Mouse (Mus musculus): Measurements from ENCODE around the gene Gm30191. TPM values are rescaled to one million over a fixed set of nuclear protein-coding genes. Genes with fewer than 3 reads are reported as not detected.

Gm30191 gene
- 0.16 TPM in 1 of 2 replicates, not detected in the other for polyA plus RNA-seq (2012; rRNA removed)

DNA sequence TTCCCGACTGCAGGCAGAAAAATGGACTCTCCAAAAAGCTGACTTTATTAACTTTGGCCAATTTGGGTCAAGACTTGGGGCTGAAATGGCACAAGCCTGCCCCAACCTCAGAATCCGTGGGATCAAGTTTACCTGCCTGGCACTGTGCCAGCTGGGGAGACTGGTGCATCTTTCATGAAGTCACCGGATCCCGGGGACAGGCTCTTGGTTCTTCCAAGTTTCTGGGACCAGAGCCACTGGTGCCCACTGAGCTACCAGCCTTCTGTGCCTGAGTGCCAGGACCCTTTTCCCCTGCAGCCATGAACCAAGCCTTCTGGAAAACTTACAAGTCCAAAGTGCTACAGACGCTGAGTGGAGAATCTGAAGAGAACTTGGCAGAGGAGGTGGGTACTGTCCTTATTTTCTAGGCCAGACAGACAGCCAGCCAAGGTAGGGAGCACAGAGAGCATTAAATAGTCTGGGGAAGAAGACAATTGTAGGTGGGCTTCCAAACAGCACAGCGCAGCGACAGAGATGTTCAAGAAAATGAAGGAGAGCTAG lies at the start of gene Gm30191:
Gene Gm30191, plus strand, starts transcription at position 217 of the 540 bp plus-strand sequence.

DNA sequence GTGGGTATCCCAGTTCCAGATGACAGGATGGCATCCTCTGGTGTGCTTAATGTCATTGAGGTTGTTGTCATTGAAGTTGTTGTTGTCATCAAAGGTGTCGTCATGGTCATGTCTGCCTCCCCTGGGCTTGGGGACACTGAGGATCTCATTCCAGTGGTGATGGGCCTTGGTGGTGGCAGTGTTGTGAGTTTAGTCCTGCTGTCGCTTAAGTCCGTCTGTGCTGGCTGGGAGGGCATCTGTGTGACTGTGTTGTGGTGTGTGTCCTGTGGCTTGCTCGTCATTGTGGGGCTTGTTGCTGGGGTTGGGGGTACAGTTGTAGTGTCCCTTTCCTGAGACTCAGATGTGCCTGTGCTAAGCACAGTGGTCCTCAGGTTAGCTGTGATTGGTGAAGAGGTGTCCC lies 43.8 kb upstream of the Gm30191 start, which contains the start of gene Gm7534:
Gene Gm7534, minus strand, starts transcription at position 101 of the 400 bp plus-strand sequence.

DNA sequence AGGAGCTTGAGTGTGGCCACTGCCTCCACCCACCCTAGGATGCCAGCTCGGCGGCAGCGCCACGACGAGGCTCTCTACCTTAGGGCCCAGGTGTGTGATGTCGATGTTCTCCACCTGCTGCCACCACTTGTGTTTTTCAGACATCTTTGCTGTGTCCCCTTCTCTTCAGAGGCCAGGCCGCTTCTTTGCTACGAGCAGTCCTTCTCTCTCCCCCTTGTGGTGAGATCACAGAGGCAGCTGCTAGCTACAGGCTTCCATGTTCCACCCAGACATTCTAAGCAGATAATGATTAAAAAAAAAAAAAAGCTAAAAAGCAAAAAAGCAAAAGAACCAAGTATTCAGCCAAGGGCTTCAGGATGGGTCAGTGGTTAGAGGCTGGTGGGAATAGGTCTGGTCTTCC lies 19.5 kb upstream of the Gm30191 start, which contains the start of gene Catsper4:
Gene Catsper4, minus strand, starts transcription at position 190 of the 400 bp plus-strand sequence.

DNA sequence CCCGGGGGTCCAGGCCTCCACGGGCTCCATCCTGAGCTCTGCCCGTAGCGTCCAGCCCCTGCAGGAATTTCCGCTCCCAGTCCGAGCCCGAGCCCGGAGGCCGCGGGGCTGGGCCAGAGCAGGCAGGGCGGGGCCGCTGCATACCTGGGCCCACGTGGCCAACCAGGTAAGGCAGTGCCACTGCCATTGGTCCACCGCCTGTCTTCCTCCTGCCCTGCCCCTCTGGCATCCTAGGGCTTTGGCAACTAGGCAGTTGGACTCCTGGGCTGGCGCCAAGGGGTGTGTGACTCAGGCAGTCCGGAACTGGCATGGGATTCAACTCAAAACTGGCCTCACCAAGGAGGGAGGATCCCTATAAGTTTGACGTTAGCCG lies 8.5 kb upstream of the Gm30191 start, which contains the start of gene Cnksr1:
Gene Cnksr1, minus strand, starts transcription at position 121 of the 373 bp plus-strand sequence.

DNA sequence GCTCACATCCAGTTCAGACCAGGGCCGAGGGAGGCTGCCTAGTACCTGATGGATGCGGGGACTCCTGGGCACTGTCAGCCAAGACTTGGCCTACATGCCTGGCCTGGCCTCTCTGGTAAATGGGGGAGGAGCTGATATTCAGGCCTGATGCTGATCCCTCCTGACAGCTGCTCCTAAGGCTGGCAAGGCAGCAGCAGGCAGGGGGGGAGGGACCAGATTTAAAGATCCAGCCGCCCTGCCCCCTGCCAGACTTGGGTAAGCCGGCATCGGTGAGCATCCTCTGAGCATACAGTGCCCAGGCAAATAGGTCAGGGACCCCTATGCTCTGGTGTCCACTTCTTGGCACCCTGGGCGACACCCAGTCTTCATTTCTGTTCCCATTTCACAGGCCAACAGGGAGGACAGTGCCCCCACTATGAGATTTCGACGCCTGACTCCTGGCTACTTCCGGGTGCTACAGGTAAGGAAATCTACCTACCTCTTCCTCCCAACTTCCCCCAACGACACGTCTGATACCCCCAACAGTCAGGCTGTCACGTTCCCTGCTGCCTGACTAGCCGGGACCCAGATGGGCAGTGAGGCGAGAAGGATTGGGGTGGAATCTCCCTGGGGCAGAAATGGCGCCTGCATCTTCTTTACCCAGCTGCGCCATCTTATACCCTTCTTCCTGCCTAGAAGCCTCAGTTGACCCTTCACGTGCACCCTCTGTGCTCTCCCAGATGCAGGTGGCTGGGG lies 3.1 kb upstream of the Gm30191 start, which contains the start of gene E130218I03Rik:
Gene E130218I03Rik, plus strand, starts transcription at position 147 of the 735 bp plus-strand sequence.

DNA sequence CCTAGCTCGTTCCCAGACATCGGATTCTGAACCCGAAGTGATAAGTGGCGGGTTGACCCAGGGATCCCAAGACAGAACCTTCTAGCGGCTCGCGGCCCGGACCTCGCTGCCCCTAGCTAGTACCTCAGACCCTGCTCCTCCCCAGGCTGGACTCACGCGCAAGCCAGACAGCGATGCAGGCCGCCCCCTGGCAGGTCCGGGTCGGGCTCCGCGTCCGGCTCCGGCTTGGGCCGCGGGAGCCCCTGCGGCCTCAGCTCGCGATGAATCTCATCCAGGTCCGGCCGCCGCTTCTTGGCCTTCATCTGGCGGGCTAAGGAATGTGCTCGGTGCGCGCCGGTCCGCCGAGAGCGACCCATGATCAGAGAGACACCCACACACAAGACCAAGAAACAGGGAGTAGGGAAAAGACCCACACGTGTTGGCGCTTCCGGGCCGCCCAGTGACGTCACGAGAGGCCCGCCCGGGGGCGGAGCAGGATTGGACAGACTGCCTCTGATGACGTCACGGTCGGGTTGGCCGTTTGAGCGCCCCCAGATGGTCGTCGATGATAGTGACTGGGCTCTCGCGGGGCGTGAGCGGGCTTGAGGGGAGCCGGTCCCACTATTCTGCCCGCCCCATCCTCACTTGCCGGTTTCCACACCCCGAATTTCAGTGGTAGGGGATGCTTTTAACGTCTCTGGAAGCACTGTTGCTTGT lies 1.4 kb upstream of the Gm30191 start, which contains the start of gene Zfp593:
Gene Zfp593, minus strand, starts transcription at position 445 of the 696 bp plus-strand sequence.

DNA sequence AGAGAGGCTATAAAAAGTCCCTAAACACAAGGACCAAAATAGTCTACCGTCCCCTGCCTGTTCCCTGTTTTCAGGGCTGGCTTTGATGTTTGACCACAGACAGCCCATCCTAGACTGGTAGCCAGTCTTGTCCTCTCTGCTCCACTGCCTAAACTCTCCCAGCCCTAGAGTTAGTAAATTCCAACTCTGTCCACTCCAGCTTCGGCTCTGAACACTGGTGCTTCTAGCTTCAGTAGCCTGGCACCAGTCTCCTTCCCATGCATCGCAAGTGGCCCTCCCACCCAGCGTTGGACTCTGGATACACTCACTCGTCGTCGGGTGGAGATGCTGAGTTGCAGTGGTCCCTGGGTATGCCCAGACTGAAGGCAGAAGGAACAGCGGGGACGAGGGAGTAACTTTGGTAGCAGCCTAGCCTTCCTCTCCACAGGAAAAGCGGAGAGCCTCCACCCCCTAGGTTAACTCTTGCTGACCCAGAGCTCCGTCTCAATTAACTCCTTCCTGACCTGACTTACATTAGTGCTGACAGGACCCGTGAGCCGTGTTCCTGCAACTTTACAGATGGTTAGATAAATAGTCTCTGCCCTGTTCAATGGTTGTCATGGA lies 7.1 kb downstream of the Gm30191 start, which contains the start of gene Grrp1:
Gene Grrp1, minus strand, starts transcription at position 385 of the 603 bp plus-strand sequence.

DNA sequence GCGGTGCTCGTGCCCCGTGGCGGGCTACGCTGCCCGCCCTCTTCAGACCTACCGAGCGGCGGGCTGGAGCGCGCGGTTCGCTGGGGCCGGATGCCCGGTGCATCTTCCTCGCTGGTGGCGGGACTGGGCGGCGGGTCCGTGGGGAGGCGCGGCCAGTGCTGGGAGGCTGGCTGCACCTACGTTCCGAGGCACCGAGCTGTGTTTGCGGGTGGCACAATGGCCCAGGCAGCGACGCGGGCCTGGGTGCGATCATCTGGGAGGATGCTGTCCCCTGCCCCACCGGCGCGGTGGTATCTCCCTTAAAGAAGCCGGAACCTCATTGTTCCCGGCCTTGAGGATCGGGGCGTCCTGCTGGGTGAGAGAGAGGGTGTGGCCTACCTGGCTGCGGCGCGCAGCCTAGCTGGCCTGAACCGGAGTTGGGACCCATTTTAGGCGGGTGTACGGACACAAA lies 40.9 kb downstream of the Gm30191 start, which contains the start of gene Pdik1l:
Gene Pdik1l, minus strand, starts transcription at position 321 of the 451 bp plus-strand sequence.

Other genes with a start within 250 kb of the Gm30191 start
- 48.2 and 49.5 TPM in 2 replicates for gene Dhdds, start 246.0 kb upstream of the Gm30191 start, polyA plus RNA-seq (2012; rRNA removed)
- gene Lin28a, start 228.1 kb upstream of the Gm30191 start, polyA plus RNA-seq (2012; rRNA removed), result 0.32 and 0.36 TPM in 2 replicates
- 0.04 TPM in 1 of 2 replicates, not detected in the other for gene Zfp683, start 193.1 kb upstream of the Gm30191 start, polyA plus RNA-seq (2012; rRNA removed)
- 1.2 and 2.1 TPM in 2 replicates for gene Crybg2, start 186.1 kb upstream of the Gm30191 start, polyA plus RNA-seq (2012; rRNA removed)
- gene Cd52, start 151.9 kb upstream of the Gm30191 start, polyA plus RNA-seq (2012; rRNA removed), result 7.7 and 8.2 TPM in 2 replicates
- 23.9 and 27.0 TPM in 2 replicates for gene Ubxn11, start 144.4 kb upstream of the Gm30191 start, polyA plus RNA-seq (2012; rRNA removed)
- 205 and 259 TPM in 2 replicates for gene Sh3bgrl3, start 118.1 kb upstream of the Gm30191 start, polyA plus RNA-seq (2012; rRNA removed)
- gene Cep85, start 59.8 kb upstream of the Gm30191 start, polyA plus RNA-seq (2012; rRNA removed), result 28.7 and 29.6 TPM in 2 replicates
- gene Gm7534, start 43.9 kb upstream of the Gm30191 start, polyA plus RNA-seq (2012; rRNA removed), result not detected in 2 replicates
- gene Catsper4, start 19.6 kb upstream of the Gm30191 start, polyA plus RNA-seq (2012; rRNA removed), result 0.16 and 0.18 TPM in 2 replicates
- gene Cnksr1, start 8.5 kb upstream of the Gm30191 start, polyA plus RNA-seq (2012; rRNA removed), result 0.26 and 0.80 TPM in 2 replicates
- 0.04 TPM in 1 of 2 replicates, not detected in the other for gene E130218I03Rik, start 3.3 kb upstream of the Gm30191 start, polyA plus RNA-seq (2012; rRNA removed)
- 13.7 and 14.4 TPM in 2 replicates for gene Zfp593, start 1.3 kb upstream of the Gm30191 start, polyA plus RNA-seq (2012; rRNA removed)
- 14.5 and 17.0 TPM in 2 replicates for gene Grrp1, start 7.2 kb downstream of the Gm30191 start, polyA plus RNA-seq (2012; rRNA removed)
- gene Pdik1l, start 41.0 kb downstream of the Gm30191 start, polyA plus RNA-seq (2012; rRNA removed), result 15.2 and 16.8 TPM in 2 replicates
- 0.17 and 1.2 TPM in 2 replicates for gene Trim63, start 68.2 kb downstream of the Gm30191 start, polyA plus RNA-seq (2012; rRNA removed)
- gene Slc30a2, start 96.2 kb downstream of the Gm30191 start, polyA plus RNA-seq (2012; rRNA removed), result 0.02 and 0.10 TPM in 2 replicates
- gene Extl1, start 136.9 kb downstream of the Gm30191 start, polyA plus RNA-seq (2012; rRNA removed), result 0.34 and 2.1 TPM in 2 replicates
- gene Pafah2, start 149.4 kb downstream of the Gm30191 start, polyA plus RNA-seq (2012; rRNA removed), result 13.7 and 15.8 TPM in 2 replicates
- 1,707 and 1,926 TPM in 2 replicates for gene Stmn1, start 221.4 kb downstream of the Gm30191 start, polyA plus RNA-seq (2012; rRNA removed)
- 11.7 and 14.6 TPM in 2 replicates for gene Paqr7, start 249.8 kb downstream of the Gm30191 start, polyA plus RNA-seq (2012; rRNA removed)